ENCODE assay signal across 29 mouse cellular contexts in the genomic region with DNA sequence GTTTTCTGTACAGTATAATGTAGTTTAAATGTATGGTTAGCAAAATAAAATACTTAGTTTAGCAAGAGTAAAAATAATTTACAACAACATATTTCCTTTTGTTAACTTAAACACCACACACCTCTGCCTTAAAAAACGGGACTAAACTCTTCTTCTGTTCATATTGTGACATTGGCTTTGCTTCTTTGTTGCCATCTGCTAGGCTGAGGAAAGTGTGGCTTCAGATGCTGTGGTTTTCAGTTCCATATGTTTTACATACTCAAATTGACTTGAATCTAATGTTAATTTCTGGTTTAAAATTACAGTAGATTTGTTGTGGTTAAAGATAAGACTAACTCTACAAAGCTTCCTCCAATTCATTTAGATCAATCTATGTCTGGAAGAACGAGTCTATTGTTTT.
"Had no signal": no experiment of that assay in that cellular context is flagged by ENCODE, and none has a peak within 500 bp of the region (broad histone marks: within the 10 kb centered on the region; RNA-seq: fewer than 3 reads in every experiment).

No protein-coding gene starts in this region.

- H3K9me3 ChIP-seq: heart, embryonic 13.5 days; heart, embryonic 15.5 days; hindbrain, embryonic 13.5 days; hindbrain, embryonic 15.5 days; kidney, embryonic 15.5 days; limb, embryonic 10.5 days; limb, embryonic 12.5 days; liver, embryonic 13.5 days; liver, embryonic 15.5 days had no signal

- H3K27me3 ChIP-seq: heart, embryonic 13.5 days; heart, embryonic 15.5 days; hindbrain, embryonic 13.5 days; hindbrain, embryonic 15.5 days; kidney, embryonic 15.5 days; limb, embryonic 12.5 days; liver, embryonic 13.5 days; liver, embryonic 15.5 days had no signal

- H3K36me3 ChIP-seq: heart, embryonic 13.5 days; heart, embryonic 15.5 days; hindbrain, embryonic 13.5 days; hindbrain, embryonic 15.5 days; kidney, embryonic 15.5 days; limb, embryonic 10.5 days; limb, embryonic 12.5 days; liver, embryonic 13.5 days; liver, embryonic 15.5 days had no signal

- ATAC-seq: hindbrain, postnatal 0 days; intestine, embryonic 16.5 days; liver, postnatal 0 days had no signal

- H3K4me3 ChIP-seq: heart, adult 2 months; heart, embryonic 13.5 days; heart, embryonic 15.5 days; hindbrain, embryonic 13.5 days; hindbrain, embryonic 15.5 days; kidney, embryonic 15.5 days; left cerebral cortex, adult 2 months; limb, embryonic 10.5 days; limb, embryonic 12.5 days; liver, embryonic 13.5 days; liver, embryonic 15.5 days had no signal

- DNase-seq: gastrocnemius, postnatal 14 days; gastrocnemius, postnatal 36 days; heart, adult 11 months; heart, adult 2 months; heart, postnatal 14 days; heart, postnatal 36 days; kidney, adult 11 months; kidney, adult 2 months; kidney, adult 9 months; kidney, postnatal 14 days; kidney, postnatal 36 days; layer of hippocampus, postnatal 36 days; liver; liver, embryonic 13.5 days; liver, postnatal 0 days had no signal

- H3K9ac ChIP-seq: heart, embryonic 13.5 days; heart, embryonic 15.5 days; hindbrain, embryonic 13.5 days; hindbrain, embryonic 15.5 days; kidney, embryonic 15.5 days; limb, embryonic 12.5 days; liver, embryonic 13.5 days; liver, embryonic 15.5 days; liver, postnatal 0 days had no signal

- H3K27ac ChIP-seq: heart, adult 2 months; heart, embryonic 13.5 days; heart, embryonic 15.5 days; hindbrain, embryonic 13.5 days; hindbrain, embryonic 15.5 days; hindbrain, postnatal 0 days; kidney, embryonic 15.5 days; kidney, postnatal 0 days; left cerebral cortex, adult 2 months; limb, embryonic 10.5 days; limb, embryonic 12.5 days; liver, embryonic 13.5 days; liver, embryonic 15.5 days had no signal

- H3K4me2 ChIP-seq: heart, embryonic 11.5 days; heart, embryonic 13.5 days; heart, embryonic 15.5 days; hindbrain, embryonic 13.5 days; hindbrain, embryonic 15.5 days; kidney, embryonic 15.5 days; limb, embryonic 12.5 days; liver, embryonic 11.5 days; liver, embryonic 13.5 days; liver, embryonic 15.5 days had no signal
